Mouse (Mus musculus) E14TG2a.4 (cell line): ENCODE data around the gene Meis3.

ENCODE experiments used
- CTCF ChIP-seq: conservative IDR thresholded peaks from 2 replicates; pipeline ENCODE4 v1.5.1; 2014; ENCODE audit warnings: low read length
- NANOG ChIP-seq: IDR thresholded peaks from 2 replicates; pipeline ENCODE4 v1.6.1; 2014; ENCODE audit warnings: borderline replicate concordance, low read length, mixed read lengths
- POU5F1 ChIP-seq: IDR thresholded peaks from 2 replicates; pipeline ENCODE4 v1.6.1; 2014; ENCODE audit warnings: low read length, borderline replicate concordance

- TF ChIP-seq CTCF, result no peak
- no peak for TF ChIP-seq NANOG
- TF ChIP-seq POU5F1, result no peak
Observed at GRCm38 (mm10) chr7:16193702-16194101, 18.8 kb downstream of the Meis3 start.
